7 mouse cellular contexts compared by ENCODE assay signal in genomic region chr17:7169627-7170303, GRCm38 (mm10). TPM values are rescaled to one million over a fixed set of nuclear protein-coding genes. Genes with fewer than 3 reads are reported as not detected.
A peak's percentile ranks its signal among the peaks of the same experiment; 100 is the strongest.
DNase-seq lines count a peak whose midpoint lies in the region; ATAC-seq lines count a peak whose summit lies in the region.

Gene Rps6ka2, plus strand, starts transcription at chr17:7170115.

- H3K36me3 ChIP-seq in embryonic facial prominence, embryonic 11.5 days (replicated peaks; ENCODE audit: control insufficient read depth, insufficient read depth, low read depth, low read length): no peaks in the 10 kb centered on the region
- no peaks in the 10 kb centered on the region for H3K36me3 ChIP-seq in limb, embryonic 10.5 days
- H3K36me3 ChIP-seq in midbrain, embryonic 13.5 days: no peaks in the 10 kb centered on the region

- peak within 1 kb of the TSS; percentile 79 for H3K4me2 ChIP-seq in embryonic facial prominence, embryonic 11.5 days (ENCODE audit: low read depth, low read length)
- peak within 1 kb of the TSS; percentile 88 for H3K4me2 ChIP-seq in midbrain, embryonic 13.5 days (replicated peaks)

- H3K4me3 ChIP-seq in embryonic facial prominence, embryonic 11.5 days (ENCODE audit: low read depth, low read length): peak within 1 kb of the TSS; percentile 77
- H3K4me3 ChIP-seq in limb, embryonic 10.5 days: peak within 1 kb of the TSS; percentile 87
- H3K4me3 ChIP-seq in midbrain, embryonic 13.5 days (replicated peaks): peak within 1 kb of the TSS; percentile 83

- no peaks in the 10 kb centered on the region for H3K27me3 ChIP-seq in embryonic facial prominence, embryonic 11.5 days (ENCODE audit: control insufficient read depth, insufficient read depth, low read length)
- H3K27me3 ChIP-seq in limb, embryonic 10.5 days (ENCODE audit: low read depth, poor library complexity, severe bottlenecking): no peaks in the 10 kb centered on the region
- H3K27me3 ChIP-seq in midbrain, embryonic 13.5 days: no peaks in the 10 kb centered on the region

- H3K4me1 ChIP-seq in embryonic facial prominence, embryonic 11.5 days (ENCODE audit: control insufficient read depth, insufficient read depth, low read length): no peaks in the 10 kb centered on the region; the same call in 1 of the 2 replicates
- peaks cover 46% of the 10 kb centered on the region for H3K4me1 ChIP-seq in limb, embryonic 10.5 days
- peaks cover 45% of the 10 kb centered on the region for H3K4me1 ChIP-seq in midbrain, embryonic 13.5 days (replicated peaks)

- peak within 1 kb of the TSS; percentile 80 for H3K9ac ChIP-seq in embryonic facial prominence, embryonic 11.5 days (replicated peaks; ENCODE audit: low read length)
- peak within 1 kb of the TSS; percentile 79 for H3K9ac ChIP-seq in midbrain, embryonic 13.5 days (replicated peaks)

- WGBS in embryonic facial prominence, embryonic 11.5 days: under 1% methylated on average over 56 of the region's 56 CpGs
- under 1% methylated on average over 49 of the region's 56 CpGs for WGBS in limb, embryonic 10.5 days
- 2% methylated on average over 51 of the region's 56 CpGs for WGBS in midbrain, embryonic 13.5 days

- H3K9me3 ChIP-seq in embryonic facial prominence, embryonic 11.5 days (replicated peaks; ENCODE audit: control insufficient read depth, low read length): no peaks in the 10 kb centered on the region
- no peaks in the 10 kb centered on the region for H3K9me3 ChIP-seq in limb, embryonic 10.5 days (replicated peaks)
- no peaks in the 10 kb centered on the region for H3K9me3 ChIP-seq in midbrain, embryonic 13.5 days

- DNase-seq in adrenal gland, postnatal 14 days: peak; percentile 97
- DNase-seq in embryonic facial prominence, embryonic 11.5 days (ENCODE audit: low spot score): peak; percentile 98
- DNase-seq in kidney, adult 11 months: peak; percentile 98
- DNase-seq in limb, embryonic 10.5 days (ENCODE audit: low spot score): peak; percentile 98
- peak; percentile 77 for DNase-seq in spleen, adult 12 weeks (ENCODE audit: low spot score)

- peak within 1 kb of the TSS; percentile 81 for H3K27ac ChIP-seq in embryonic facial prominence, embryonic 11.5 days (replicated peaks; ENCODE audit: low read depth, low read length)
- H3K27ac ChIP-seq in limb, embryonic 10.5 days: peak within 1 kb of the TSS; percentile 93
- peak within 1 kb of the TSS; percentile 94 for H3K27ac ChIP-seq in midbrain, embryonic 13.5 days

- peak; percentile 98 for ATAC-seq in embryonic facial prominence, embryonic 11.5 days (replicated peaks; ENCODE audit: insufficient number of reproducible peaks, low FRiP score, low TSS enrichment, low read depth)
- peak; percentile 93 for ATAC-seq in granulocyte monocyte progenitor cell, adult 5-6 weeks (replicated peaks; ENCODE audit: poor library complexity, severe bottlenecking)
- ATAC-seq in midbrain, embryonic 13.5 days: peak; percentile 99

RNA-seq across cellular contexts. Expression of gene Rps6ka2, which starts in this region (rescaled TPM):
- 11.4 and 12.9 TPM in 2 replicates for total RNA-seq in adrenal gland, postnatal 14 days (2021)
- 20.4 and 21.4 TPM in 2 replicates for polyA plus RNA-seq in embryonic facial prominence, embryonic 11.5 days (2014; fragmentation: Nextera tagmentation; extraction: Ambion mirVana)
- 32.6 and 34.5 TPM in 2 replicates for total RNA-seq in granulocyte monocyte progenitor cell, adult 5-6 weeks (2014; fragmentation: Nextera tagmentation)
- total RNA-seq in granulocyte monocyte progenitor cell, adult 5-6 weeks (2017): 21.2 and 26.1 TPM in 2 replicates
- 25.2 and 26.3 TPM in 2 replicates for polyA plus RNA-seq in limb, embryonic 10.5 days (2016; fragmentation: Nextera tagmentation; extraction: Ambion mirVana)
- polyA plus RNA-seq in midbrain, embryonic 13.5 days (2015; fragmentation: Nextera tagmentation; extraction: Ambion mirVana): 20.8 and 21.6 TPM in 2 replicates

Comparison
In these comparisons a context has a peak if more than half of its experiments do, and no peak if none do; other contexts are left out.
1. Peak in every context shown above with its lines: DNase-seq, ATAC-seq, H3K4me3 ChIP-seq and H3K27ac ChIP-seq.